11 mouse cellular contexts compared by ENCODE assay signal in genomic region chr11:70596094-70596493, GRCm38 (mm10). TPM values are rescaled to one million over a fixed set of nuclear protein-coding genes. Genes with fewer than 3 reads are reported as not detected.
DNase-seq lines count a peak whose midpoint lies in the region; ATAC-seq and TF ChIP-seq lines count a peak whose summit lies in the region.
"Had no signal": no experiment of that assay in that cellular context is flagged by ENCODE, and none has a peak within 500 bp of the region (broad histone marks: within the 10 kb centered on the region; RNA-seq: fewer than 3 reads in every experiment).

No protein-coding gene starts in this region.

- H3K27me3 ChIP-seq in kidney, embryonic 15.5 days: no peaks in the 10 kb centered on the region
- no peaks in the 10 kb centered on the region for H3K27me3 ChIP-seq in MEL (ENCODE audit: control insufficient read depth in 1 of 2, insufficient read depth in 2 of 2, low read length in 2 of 2)
- no peaks in the 10 kb centered on the region for H3K27me3 ChIP-seq in embryonic facial prominence, embryonic 13.5 days
- H3K27me3 ChIP-seq in intestine, embryonic 15.5 days (replicated peaks): no peaks in the 10 kb centered on the region
- H3K27me3 ChIP-seq: embryonic facial prominence, embryonic 12.5 days; heart, embryonic 13.5 days had no signal

- H3K4me2 ChIP-seq in kidney, embryonic 15.5 days: no peak overlapping the region
- H3K4me2 ChIP-seq in embryonic facial prominence, embryonic 13.5 days: no peak overlapping the region
- H3K4me2 ChIP-seq in intestine, embryonic 15.5 days (replicated peaks): peak overlapping the region; percentile 10; the same call in 1 of the 2 replicates
- H3K4me2 ChIP-seq: embryonic facial prominence, embryonic 12.5 days; heart, embryonic 13.5 days had no signal

- ATAC-seq in kidney, embryonic 15.5 days (replicated peaks; ENCODE audit: low FRiP score): no peak
- no peak for ATAC-seq in embryonic facial prominence, embryonic 13.5 days (ENCODE audit: insufficient number of reproducible peaks, insufficient read depth, low FRiP score, low TSS enrichment, low read depth)
- ATAC-seq in intestine, embryonic 15.5 days: peak; percentile 65

- H3K4me1 ChIP-seq in kidney, embryonic 15.5 days: peaks cover 12% of the 10 kb centered on the region; the same call in 1 of the 2 replicates
- peaks cover 15 to 30% of the 10 kb centered on the region in 2 experiments for H3K4me1 ChIP-seq in MEL (ENCODE audit: control insufficient read depth in 1 of 2, insufficient read depth in 2 of 2, low read length in 2 of 2)
- H3K4me1 ChIP-seq in embryonic facial prominence, embryonic 13.5 days: peaks cover 8% of the 10 kb centered on the region; the same call in 1 of the 2 replicates
- H3K4me1 ChIP-seq in intestine, embryonic 15.5 days (replicated peaks): peaks cover 10% of the 10 kb centered on the region; the same call in 1 of the 2 replicates

- H3K36me3 ChIP-seq in kidney, embryonic 15.5 days: peaks cover 35% of the 10 kb centered on the region
- H3K36me3 ChIP-seq in MEL (ENCODE audit: control insufficient read depth in 1 of 2, insufficient read depth in 2 of 2, low read length in 2 of 2): peaks cover 5 to 20% of the 10 kb centered on the region in 2 experiments
- H3K36me3 ChIP-seq in embryonic facial prominence, embryonic 13.5 days: peaks cover 35% of the 10 kb centered on the region
- peaks cover 9% of the 10 kb centered on the region for H3K36me3 ChIP-seq in intestine, embryonic 15.5 days

- no peak for TF ChIP-seq POLR2A in MEL (IDR thresholded peaks at IDR 0.05; ENCODE audit: control insufficient read depth in 1 of 2, insufficient read depth in 1 of 2, low read depth in 1 of 2, low read length in 2 of 2, poor library complexity in 1 of 2)

- TF ChIP-seq EP300 in MEL (IDR thresholded peaks at IDR 0.05; ENCODE audit: low read depth in 1 of 2, low read length in 2 of 2): no peak

- H3K9me3 ChIP-seq in kidney, embryonic 15.5 days (replicated peaks): no peaks in the 10 kb centered on the region
- H3K9me3 ChIP-seq in MEL (replicated peaks; ENCODE audit: insufficient read depth, low read length): no peaks in the 10 kb centered on the region
- no peaks in the 10 kb centered on the region for H3K9me3 ChIP-seq in embryonic facial prominence, embryonic 13.5 days
- H3K9me3 ChIP-seq in intestine, embryonic 15.5 days: no peaks in the 10 kb centered on the region
- H3K9me3 ChIP-seq: embryonic facial prominence, embryonic 12.5 days; heart, embryonic 13.5 days had no signal

- H3K4me3 ChIP-seq in kidney, embryonic 15.5 days (replicated peaks): no peak overlapping the region
- H3K4me3 ChIP-seq in MEL (ENCODE audit: control insufficient read depth in 1 of 2, insufficient read depth in 1 of 2, low read depth in 2 of 2, low read length in 2 of 2): no peak overlapping the region
- H3K4me3 ChIP-seq in embryonic facial prominence, embryonic 13.5 days: no peak overlapping the region
- H3K4me3 ChIP-seq in intestine, embryonic 15.5 days (replicated peaks): no peak overlapping the region
- H3K4me3 ChIP-seq: embryonic facial prominence, embryonic 12.5 days; heart, embryonic 13.5 days had no signal

- DNase-seq in kidney, adult 8-10 months: no peak
- DNase-seq in MEL (ENCODE audit: low read depth, low spot score): no peak
- no peak for DNase-seq in Muller cell, postnatal 12 days (ENCODE audit: inconsistent ontology term)
- DNase-seq in right cerebral cortex, postnatal 4 days: no peak
- no peak for DNase-seq in B cell, adult 2 months
- DNase-seq: adrenal gland, postnatal 25 days had no signal

- TF ChIP-seq RAD21 in MEL (IDR thresholded peaks at IDR 0.05; ENCODE audit: low read depth, low read length): no peak

- H3K79me2 ChIP-seq in MEL (ENCODE audit: control insufficient read depth, insufficient read depth, low read length, poor library complexity): peaks cover 4% of the 10 kb centered on the region

- peak overlapping the region; percentile 75 for H3K27ac ChIP-seq in kidney, embryonic 15.5 days
- peak overlapping the region; percentile 73; the same call in 1 of the 2 replicates for H3K27ac ChIP-seq in MEL (ENCODE audit: control insufficient read depth, low read depth, low read length)
- no peak overlapping the region for H3K27ac ChIP-seq in embryonic facial prominence, embryonic 13.5 days
- H3K27ac ChIP-seq in intestine, embryonic 15.5 days: peak overlapping the region; percentile 20
- H3K27ac ChIP-seq: embryonic facial prominence, embryonic 12.5 days; heart, embryonic 13.5 days had no signal

- no peak overlapping the region for H3K9ac ChIP-seq in kidney, embryonic 15.5 days
- H3K9ac ChIP-seq in MEL (ENCODE audit: control insufficient read depth, low read depth, low read length, poor library complexity, severe bottlenecking): no peak overlapping the region
- H3K9ac ChIP-seq in embryonic facial prominence, embryonic 13.5 days: peak overlapping the region; percentile 1; the same call in 1 of the 2 replicates
- H3K9ac ChIP-seq in intestine, embryonic 15.5 days: no peak overlapping the region
- H3K9ac ChIP-seq: embryonic facial prominence, embryonic 12.5 days; heart, embryonic 13.5 days had no signal

- 69% methylated on average over 4 of the region's 4 CpGs for WGBS in kidney, embryonic 15.5 days
- WGBS in embryonic facial prominence, embryonic 13.5 days: 49% methylated on average over 4 of the region's 4 CpGs
- WGBS in intestine, embryonic 15.5 days: 56% methylated on average over 4 of the region's 4 CpGs

- TF ChIP-seq CTCF in MEL (IDR thresholded peaks at IDR 0.05 in 2 of 3, conservative IDR thresholded peaks at IDR 0.05 in 1 of 3; ENCODE audit: control insufficient read depth in 1 of 3, insufficient read depth in 1 of 3, low read depth in 2 of 3, low read length in 3 of 3, poor library complexity in 1 of 3, severe bottlenecking in 1 of 3): no peak

TF ChIP-seq in MEL, 35 proteins besides CTCF, POLR2A, EP300 and RAD21 (continues in another document):
- TF ChIP-seq HCFC1 (IDR thresholded peaks at IDR 0.05; ENCODE audit: low read depth, low read length): no peak
- TF ChIP-seq UBTF (IDR thresholded peaks at IDR 0.05; ENCODE audit: borderline replicate concordance, insufficient read depth, low read depth, low read length): no peak
- TF ChIP-seq MEF2A (IDR thresholded peaks at IDR 0.05; ENCODE audit: extremely low read depth, insufficient replicate concordance, low read depth, low read length, poor library complexity, severe bottlenecking): no peak
- TF ChIP-seq KAT2A (conservative IDR thresholded peaks at IDR 0.05; ENCODE audit: low read depth, low read length): no peak
- no peak for TF ChIP-seq NELFE (IDR thresholded peaks at IDR 0.05; ENCODE audit: low read depth, low read length)
- no peak for TF ChIP-seq BHLHE40 (IDR thresholded peaks at IDR 0.05; ENCODE audit: borderline replicate concordance, low read depth, low read length)
- no peak for TF ChIP-seq ELF1 (IDR thresholded peaks at IDR 0.05; ENCODE audit: low read depth, low read length)
- no peak for TF ChIP-seq MYB (IDR thresholded peaks at IDR 0.05; ENCODE audit: low read depth, low read length)
- TF ChIP-seq GABPA (IDR thresholded peaks at IDR 0.05; ENCODE audit: low read depth, low read length): no peak
- no peak for TF ChIP-seq ZC3H11A (IDR thresholded peaks at IDR 0.05; ENCODE audit: low read depth, low read length)

RNA-seq across cellular contexts. Expression of gene 4930544D05Rik, which starts 19.6 kb away (rescaled TPM):
- polyA plus RNA-seq in kidney, embryonic 15.5 days (2015; fragmentation: Nextera tagmentation; extraction: Ambion mirVana): not detected in 2 replicates
- total RNA-seq in MEL (2012; rRNA removed): not detected in 2 replicates
- polyA plus RNA-seq in MEL (2012; ENCODE audit: insufficient read depth in 1 of 2, insufficient read length in 2 of 2, low read depth in 1 of 2, low replicate concordance in 2 of 2, missing spikeins in 1 of 2): under 1 TPM in 1 of 2 experiments, not detected in 1; 0.10 TPM
- polyA plus RNA-seq in embryonic facial prominence, embryonic 13.5 days (2015; fragmentation: Nextera tagmentation; extraction: Ambion mirVana): not detected in 2 replicates
- polyA plus RNA-seq in intestine, embryonic 15.5 days (2015; fragmentation: Nextera tagmentation; extraction: Ambion mirVana): not detected in 2 replicates
- total RNA-seq: adrenal gland, postnatal 25 days had no signal
- polyA plus RNA-seq: embryonic facial prominence, embryonic 12.5 days; heart, embryonic 13.5 days had no signal

RNA-seq across cellular contexts. Expression of gene Chrne, which starts 22.9 kb away (rescaled TPM):
- 0.27 TPM in 1 of 2 replicates, not detected in the other for polyA plus RNA-seq in kidney, embryonic 15.5 days (2015; fragmentation: Nextera tagmentation; extraction: Ambion mirVana)
- 0.54 TPM in 1 of 2 replicates, not detected in the other for total RNA-seq in MEL (2012; rRNA removed)
- under 1 TPM in 1 of 2 experiments, not detected in 1; 0.33 TPM for polyA plus RNA-seq in MEL (2012; ENCODE audit: insufficient read depth in 1 of 2, insufficient read length in 2 of 2, low read depth in 1 of 2, low replicate concordance in 2 of 2, missing spikeins in 1 of 2)
- polyA plus RNA-seq in embryonic facial prominence, embryonic 13.5 days (2015; fragmentation: Nextera tagmentation; extraction: Ambion mirVana): not detected in 2 replicates
- polyA plus RNA-seq in intestine, embryonic 15.5 days (2015; fragmentation: Nextera tagmentation; extraction: Ambion mirVana): not detected in 2 replicates
- total RNA-seq: adrenal gland, postnatal 25 days had no signal
- polyA plus RNA-seq: embryonic facial prominence, embryonic 12.5 days; heart, embryonic 13.5 days had no signal

RNA-seq across cellular contexts. Expression of gene Mink1, which starts 33.4 kb away (rescaled TPM):
- 14.8 and 15.8 TPM in 2 replicates for polyA plus RNA-seq in kidney, embryonic 15.5 days (2015; fragmentation: Nextera tagmentation; extraction: Ambion mirVana)
- 25.0 and 33.8 TPM in 2 replicates for total RNA-seq in MEL (2012; rRNA removed)
- polyA plus RNA-seq in MEL (2012; ENCODE audit: insufficient read depth in 1 of 2, insufficient read length in 2 of 2, low read depth in 1 of 2, low replicate concordance in 2 of 2, missing spikeins in 1 of 2): 100 to 1,000 TPM in 1 of 2 experiments, 10 to 100 TPM in 1; 57.3 to 230 TPM
- polyA plus RNA-seq in embryonic facial prominence, embryonic 13.5 days (2015; fragmentation: Nextera tagmentation; extraction: Ambion mirVana): 14.6 and 16.5 TPM in 2 replicates
- polyA plus RNA-seq in intestine, embryonic 15.5 days (2015; fragmentation: Nextera tagmentation; extraction: Ambion mirVana): 11.8 and 12.7 TPM in 2 replicates

RNA-seq across cellular contexts. Expression of gene Gp1ba, which starts 42.8 kb away (rescaled TPM):
- 0.19 and 0.30 TPM in 2 replicates for polyA plus RNA-seq in kidney, embryonic 15.5 days (2015; fragmentation: Nextera tagmentation; extraction: Ambion mirVana)
- 0.98 and 1.6 TPM in 2 replicates for total RNA-seq in MEL (2012; rRNA removed)
- 1 to 10 TPM in 1 of 2 experiments, not detected in 1; 5.0 TPM for polyA plus RNA-seq in MEL (2012; ENCODE audit: insufficient read depth in 1 of 2, insufficient read length in 2 of 2, low read depth in 1 of 2, low replicate concordance in 2 of 2, missing spikeins in 1 of 2)
- polyA plus RNA-seq in embryonic facial prominence, embryonic 13.5 days (2015; fragmentation: Nextera tagmentation; extraction: Ambion mirVana): 0.10 and 0.37 TPM in 2 replicates
- polyA plus RNA-seq in intestine, embryonic 15.5 days (2015; fragmentation: Nextera tagmentation; extraction: Ambion mirVana): 0.21 and 0.24 TPM in 2 replicates
- total RNA-seq: adrenal gland, postnatal 25 days had no signal

RNA-seq across cellular contexts. Expression of gene Rnf167, which starts 50.9 kb away (rescaled TPM):
- 115 and 122 TPM in 2 replicates for polyA plus RNA-seq in kidney, embryonic 15.5 days (2015; fragmentation: Nextera tagmentation; extraction: Ambion mirVana)
- 30.4 and 31.4 TPM in 2 replicates for total RNA-seq in MEL (2012; rRNA removed)
- polyA plus RNA-seq in MEL (2012; ENCODE audit: insufficient read depth in 1 of 2, insufficient read length in 2 of 2, low read depth in 1 of 2, low replicate concordance in 2 of 2, missing spikeins in 1 of 2): 10 to 100 TPM in 1 of 2 experiments, not detected in 1; 44.4 TPM
- polyA plus RNA-seq in embryonic facial prominence, embryonic 13.5 days (2015; fragmentation: Nextera tagmentation; extraction: Ambion mirVana): 131 and 135 TPM in 2 replicates
- 106 and 107 TPM in 2 replicates for polyA plus RNA-seq in intestine, embryonic 15.5 days (2015; fragmentation: Nextera tagmentation; extraction: Ambion mirVana)
